Mouse (Mus musculus): ENCODE measurements at regions not wholly inside any gene's neighbourhood (a gene's known extent, or its start where the extent isn't known, plus 50 kb on each side); places are given as distances from the start of the nearest gene placed in this dataset.
A peak's percentile ranks its signal among the peaks of the same experiment; 100 is the strongest.

GRCm38 (mm10) chr6:98575227-98575626, 232.7 kb upstream of the Gm765 start:
- 81% methylated on average over 1 of the region's 1 CpGs for WGBS
- Histone ChIP-seq H3K36me3 (ENCODE audit: control insufficient read depth, insufficient read depth, low read length) (no peaks in the 10 kb centered on the region), H3K27me3 (ENCODE audit: control insufficient read depth, insufficient read depth, low read length) (no peaks in the 10 kb centered on the region), H3K4me3 (ENCODE audit: low read depth, low read length) (no peak overlapping the region), H3K27ac (ENCODE audit: low read depth, low read length) (no peak overlapping the region), H3K9ac (ENCODE audit: low read length) (no peak overlapping the region), H3K9me3 (ENCODE audit: control insufficient read depth, low read length) (no peaks in the 10 kb centered on the region), H3K4me2 (ENCODE audit: low read depth) (no peak overlapping the region), H3K4me1 (ENCODE audit: control insufficient read depth, insufficient read depth, low read length) (no peaks in the 10 kb centered on the region)
- ATAC-seq (ENCODE audit: insufficient read depth, low FRiP score, low TSS enrichment) (no peak), DNase-seq (ENCODE audit: low spot score) (no peak)

- ATAC-seq (ENCODE audit: insufficient read depth, low FRiP score, low TSS enrichment) (no peak), DNase-seq (ENCODE audit: low spot score) (no peak)
- Histone ChIP-seq H3K9ac (ENCODE audit: low read length) (no peak overlapping the region), H3K36me3 (ENCODE audit: control insufficient read depth, insufficient read depth, low read length) (no peaks in the 10 kb centered on the region), H3K4me3 (ENCODE audit: low read depth, low read length) (no peak overlapping the region), H3K4me2 (ENCODE audit: low read depth) (no peak overlapping the region), H3K4me1 (ENCODE audit: control insufficient read depth, insufficient read depth, low read length) (no peaks in the 10 kb centered on the region), H3K27me3 (ENCODE audit: control insufficient read depth, insufficient read depth, low read length) (no peaks in the 10 kb centered on the region), H3K27ac (ENCODE audit: low read depth, low read length) (no peak overlapping the region), H3K9me3 (ENCODE audit: control insufficient read depth, low read length) (no peaks in the 10 kb centered on the region)
- WGBS = 93% methylated on average over 1 of the region's 1 CpGs
These were observed 213.1 kb upstream of the Gm765 start for GRCm38 (mm10) chr6:98555702-98556101.

- ATAC-seq (ENCODE audit: insufficient read depth, low FRiP score, low TSS enrichment) = no peak
- no peak overlapping the region for H3K4me2 ChIP-seq (ENCODE audit: low read depth)
- no peaks in the 10 kb centered on the region for H3K27me3 ChIP-seq (ENCODE audit: control insufficient read depth, insufficient read depth, low read length)
- no peak for DNase-seq (ENCODE audit: low spot score)
- H3K9me3 ChIP-seq (ENCODE audit: control insufficient read depth, low read length) = no peaks in the 10 kb centered on the region
- H3K27ac ChIP-seq (ENCODE audit: low read depth, low read length) = no peak overlapping the region
- H3K4me1 ChIP-seq (ENCODE audit: control insufficient read depth, insufficient read depth, low read length) = no peaks in the 10 kb centered on the region
- no peaks in the 10 kb centered on the region for H3K36me3 ChIP-seq (ENCODE audit: control insufficient read depth, insufficient read depth, low read length)
- 92% methylated on average over 1 of the region's 1 CpGs for WGBS
- H3K9ac ChIP-seq (ENCODE audit: low read length) = no peak overlapping the region
- H3K4me3 ChIP-seq (ENCODE audit: low read depth, low read length) = no peak overlapping the region
These were observed 211.4 kb upstream of the Gm765 start for GRCm38 (mm10) chr6:98553922-98554321.

GRCm38 (mm10) chr6:98551781-98552180, 209.2 kb upstream of the Gm765 start:
- ATAC-seq (ENCODE audit: insufficient read depth, low FRiP score, low TSS enrichment) (no peak), DNase-seq (ENCODE audit: low spot score) (no peak)
- Histone ChIP-seq H3K9me3 (ENCODE audit: control insufficient read depth, low read length) (no peaks in the 10 kb centered on the region), H3K27me3 (ENCODE audit: control insufficient read depth, insufficient read depth, low read length) (no peaks in the 10 kb centered on the region), H3K4me3 (ENCODE audit: low read depth, low read length) (no peak overlapping the region), H3K36me3 (ENCODE audit: control insufficient read depth, insufficient read depth, low read length) (no peaks in the 10 kb centered on the region), H3K9ac (ENCODE audit: low read length) (no peak overlapping the region), H3K4me1 (ENCODE audit: control insufficient read depth, insufficient read depth, low read length) (no peaks in the 10 kb centered on the region), H3K4me2 (ENCODE audit: low read depth) (no peak overlapping the region), H3K27ac (ENCODE audit: low read depth, low read length) (no peak overlapping the region)
- WGBS = 83% methylated on average over 3 of the region's 3 CpGs

- no peak overlapping the region for H3K4me2 ChIP-seq (ENCODE audit: low read depth)
- H3K9ac ChIP-seq (ENCODE audit: low read length) = no peak overlapping the region
- H3K4me1 ChIP-seq (ENCODE audit: control insufficient read depth, insufficient read depth, low read length) = peaks cover 11% of the 10 kb centered on the region; the same call in 1 of the 2 replicates
- WGBS = 38% methylated on average over 15 of the region's 15 CpGs
- H3K27ac ChIP-seq (ENCODE audit: low read depth, low read length) = no peak overlapping the region
- no peaks in the 10 kb centered on the region for H3K36me3 ChIP-seq (ENCODE audit: control insufficient read depth, insufficient read depth, low read length)
- H3K4me3 ChIP-seq (ENCODE audit: low read depth, low read length) = no peak overlapping the region
- DNase-seq (ENCODE audit: low spot score) = no peak
- no peaks in the 10 kb centered on the region for H3K9me3 ChIP-seq (ENCODE audit: control insufficient read depth, low read length)
- no peaks in the 10 kb centered on the region for H3K27me3 ChIP-seq (ENCODE audit: control insufficient read depth, insufficient read depth, low read length)
- no peak for ATAC-seq (ENCODE audit: insufficient read depth, low FRiP score, low TSS enrichment)
These were observed 184.4 kb upstream of the Gm765 start for GRCm38 (mm10) chr6:98526882-98527440.

GRCm38 (mm10) chr6:98525286-98525685, 182.7 kb upstream of the Gm765 start:
- 13% methylated on average over 6 of the region's 6 CpGs for WGBS
- H3K4me1 ChIP-seq (ENCODE audit: control insufficient read depth, insufficient read depth, low read length) = peaks cover 11% of the 10 kb centered on the region; the same call in 1 of the 2 replicates

GRCm38 (mm10) chr6:98524659-98525058, 182.1 kb upstream of the Gm765 start:
- H3K36me3 ChIP-seq (ENCODE audit: control insufficient read depth, insufficient read depth, low read length) = no peaks in the 10 kb centered on the region
- H3K4me1 ChIP-seq (ENCODE audit: control insufficient read depth, insufficient read depth, low read length) = peaks cover 11% of the 10 kb centered on the region; the same call in 1 of the 2 replicates
- H3K27me3 ChIP-seq (ENCODE audit: control insufficient read depth, insufficient read depth, low read length) = no peaks in the 10 kb centered on the region
- no peak overlapping the region for H3K4me3 ChIP-seq (ENCODE audit: low read depth, low read length)
- H3K4me2 ChIP-seq (ENCODE audit: low read depth) = no peak overlapping the region
- no peak overlapping the region for H3K9ac ChIP-seq (ENCODE audit: low read length)
- ATAC-seq (ENCODE audit: insufficient read depth, low FRiP score, low TSS enrichment) (no peak), DNase-seq (ENCODE audit: low spot score) (no peak)
- H3K9me3 ChIP-seq (ENCODE audit: control insufficient read depth, low read length) = no peaks in the 10 kb centered on the region
- H3K27ac ChIP-seq (ENCODE audit: low read depth, low read length) = no peak overlapping the region
- WGBS = 45% methylated on average over 2 of the region's 2 CpGs

More at GRCm38 (mm10) chr6:98525286-98525685, 182.7 kb upstream of the Gm765 start:
- no peak overlapping the region for H3K9ac ChIP-seq (ENCODE audit: low read length)
- no peak overlapping the region for H3K4me2 ChIP-seq (ENCODE audit: low read depth)
- H3K9me3 ChIP-seq (ENCODE audit: control insufficient read depth, low read length) = no peaks in the 10 kb centered on the region
- H3K27ac ChIP-seq (ENCODE audit: low read depth, low read length) = no peak overlapping the region
- ATAC-seq (ENCODE audit: insufficient read depth, low FRiP score, low TSS enrichment) (no peak), DNase-seq (ENCODE audit: low spot score) (peak; percentile 75)
- H3K36me3 ChIP-seq (ENCODE audit: control insufficient read depth, insufficient read depth, low read length) = no peaks in the 10 kb centered on the region
- no peaks in the 10 kb centered on the region for H3K27me3 ChIP-seq (ENCODE audit: control insufficient read depth, insufficient read depth, low read length)
- no peak overlapping the region for H3K4me3 ChIP-seq (ENCODE audit: low read depth, low read length)

- no peaks in the 10 kb centered on the region for H3K27me3 ChIP-seq (ENCODE audit: control insufficient read depth, insufficient read depth, low read length)
- no peak for ATAC-seq (ENCODE audit: insufficient read depth, low FRiP score, low TSS enrichment)
- H3K4me1 ChIP-seq (ENCODE audit: control insufficient read depth, insufficient read depth, low read length) = peaks cover 8% of the 10 kb centered on the region; the same call in 1 of the 2 replicates
- H3K4me3 ChIP-seq (ENCODE audit: low read depth, low read length) = no peak overlapping the region
- WGBS = 72% methylated on average over 10 of the region's 10 CpGs
- H3K36me3 ChIP-seq (ENCODE audit: control insufficient read depth, insufficient read depth, low read length) = no peaks in the 10 kb centered on the region
- DNase-seq (ENCODE audit: low spot score) = no peak
- H3K27ac ChIP-seq (ENCODE audit: low read depth, low read length) = no peak overlapping the region
- no peaks in the 10 kb centered on the region for H3K9me3 ChIP-seq (ENCODE audit: control insufficient read depth, low read length)
- no peak overlapping the region for H3K9ac ChIP-seq (ENCODE audit: low read length)
- H3K4me2 ChIP-seq (ENCODE audit: low read depth) = no peak overlapping the region
These were observed 179.0 kb upstream of the Gm765 start for GRCm38 (mm10) chr6:98521526-98521925.

GRCm38 (mm10) chr6:98514826-98515225, 172.3 kb upstream of the Gm765 start:
- 82% methylated on average over 3 of the region's 3 CpGs for WGBS
- 0 out of 2 replicates have a peak, but pooled peaks cover 2% of the 10 kb centered on the region for H3K4me1 ChIP-seq (ENCODE audit: control insufficient read depth, insufficient read depth, low read length)
- DNase-seq (ENCODE audit: low spot score) (no peak), ATAC-seq (ENCODE audit: insufficient read depth, low FRiP score, low TSS enrichment) (no peak)
- H3K4me3 ChIP-seq (ENCODE audit: low read depth, low read length) = no peak overlapping the region
- H3K27ac ChIP-seq (ENCODE audit: low read depth, low read length) = no peak overlapping the region
- H3K27me3 ChIP-seq (ENCODE audit: control insufficient read depth, insufficient read depth, low read length) = no peaks in the 10 kb centered on the region
- no peaks in the 10 kb centered on the region for H3K9me3 ChIP-seq (ENCODE audit: control insufficient read depth, low read length)
- H3K36me3 ChIP-seq (ENCODE audit: control insufficient read depth, insufficient read depth, low read length) = no peaks in the 10 kb centered on the region
- H3K9ac ChIP-seq (ENCODE audit: low read length) = no peak overlapping the region
- H3K4me2 ChIP-seq (ENCODE audit: low read depth) = no peak overlapping the region

Measured in neural tube, embryonic 11.5 days (tissue).